Mouse (Mus musculus): ENCODE measurements around the gene Iqschfp. TPM values are rescaled to one million over a fixed set of nuclear protein-coding genes. Genes with fewer than 3 reads are reported as not detected.

The Iqschfp gene
- polyA plus RNA-seq, 1 experiment = not detected

DNA sequence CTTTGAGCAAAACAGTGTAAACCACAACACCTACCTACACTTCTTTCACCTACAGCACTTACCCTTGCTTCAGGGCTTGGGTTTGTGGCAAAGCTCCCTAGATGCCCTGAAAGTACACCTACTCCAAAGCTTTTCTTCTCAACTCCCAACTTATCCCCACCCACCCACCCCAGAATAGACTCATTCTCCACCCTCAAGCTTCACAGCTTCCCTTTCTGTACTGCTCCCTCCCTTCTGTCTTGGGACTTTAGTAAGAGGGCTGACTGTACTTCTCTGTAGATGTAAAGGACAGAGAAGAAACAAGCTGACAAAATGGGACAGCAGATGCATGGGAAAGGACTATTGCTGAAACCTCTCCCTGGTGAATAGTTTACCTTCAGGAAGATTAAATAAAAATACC is 476.0 kb downstream of the Iqschfp start:
- H3K27ac ChIP-seq (replicated peaks; ENCODE audit: low read depth, low read length) = no peak overlapping the region

GRCm38 (mm10) chr3:68372925-68373324 is 480.9 kb downstream of the Iqschfp start:
- H3K4me1 ChIP-seq (ENCODE audit: control insufficient read depth, insufficient read depth, insufficient read length, low read length) = no peaks in the 10 kb centered on the region

More for the DNA sequence above, 476.0 kb downstream of the Iqschfp start:
- Histone ChIP-seq H3K4me1 (ENCODE audit: control insufficient read depth, insufficient read depth, insufficient read length, low read length) (no peaks in the 10 kb centered on the region), H3K4me3 (ENCODE audit: insufficient read depth, low read depth, low read length) (no peak overlapping the region)

DNA sequence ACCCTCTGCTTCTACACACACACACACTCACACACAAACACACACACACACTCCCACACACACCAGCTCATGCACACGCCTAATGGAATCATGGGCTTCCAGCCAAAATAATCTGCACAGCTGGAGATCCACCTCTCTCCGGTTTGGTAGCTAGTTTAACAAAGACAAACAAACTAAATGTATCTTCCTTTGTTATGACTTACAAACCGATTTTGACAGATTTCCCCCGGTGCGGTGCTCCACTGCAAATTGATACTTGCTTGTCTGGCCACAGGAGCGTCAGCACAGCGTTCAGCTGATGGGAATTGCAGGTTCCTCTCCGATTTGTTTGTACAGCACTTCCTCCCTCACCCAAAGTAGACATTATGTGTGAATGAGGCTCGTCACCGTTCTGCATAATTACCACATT is 483.1 kb downstream of the Iqschfp start:
- Histone ChIP-seq H3K4me3 (ENCODE audit: insufficient read depth, low read depth, low read length) (no peak overlapping the region), H3K4me1 (ENCODE audit: control insufficient read depth, insufficient read depth, insufficient read length, low read length) (no peaks in the 10 kb centered on the region), H3K27ac (replicated peaks; ENCODE audit: low read depth, low read length) (no peak overlapping the region)

More at GRCm38 (mm10) chr3:68372925-68373324, 480.9 kb downstream of the Iqschfp start:
- no peak overlapping the region for H3K27ac ChIP-seq (replicated peaks; ENCODE audit: low read depth, low read length)
- H3K4me3 ChIP-seq (ENCODE audit: insufficient read depth, low read depth, low read length) = no peak overlapping the region

- Histone ChIP-seq H3K4me1 (ENCODE audit: control insufficient read depth, insufficient read depth, insufficient read length, low read length) (no peaks in the 10 kb centered on the region), H3K27ac (replicated peaks; ENCODE audit: low read depth, low read length) (no peak overlapping the region), H3K4me3 (ENCODE audit: insufficient read depth, low read depth, low read length) (no peak overlapping the region)
Observed at GRCm38 (mm10) chr3:68377452-68378198, 485.6 kb downstream of the Iqschfp start.

- H3K4me3 ChIP-seq (ENCODE audit: insufficient read depth, low read depth, low read length) = no peak overlapping the region
- H3K27ac ChIP-seq (replicated peaks; ENCODE audit: low read depth, low read length) = no peak overlapping the region
- no peaks in the 10 kb centered on the region for H3K4me1 ChIP-seq (ENCODE audit: control insufficient read depth, insufficient read depth, insufficient read length, low read length)
Observed at GRCm38 (mm10) chr3:68378799-68379198, 486.8 kb downstream of the Iqschfp start.

GRCm38 (mm10) chr3:68379242-68379641 is 487.2 kb downstream of the Iqschfp start:
- Histone ChIP-seq H3K4me1 (ENCODE audit: control insufficient read depth, insufficient read depth, insufficient read length, low read length) (no peaks in the 10 kb centered on the region), H3K27ac (replicated peaks; ENCODE audit: low read depth, low read length) (no peak overlapping the region), H3K4me3 (ENCODE audit: insufficient read depth, low read depth, low read length) (no peak overlapping the region)

DNA sequence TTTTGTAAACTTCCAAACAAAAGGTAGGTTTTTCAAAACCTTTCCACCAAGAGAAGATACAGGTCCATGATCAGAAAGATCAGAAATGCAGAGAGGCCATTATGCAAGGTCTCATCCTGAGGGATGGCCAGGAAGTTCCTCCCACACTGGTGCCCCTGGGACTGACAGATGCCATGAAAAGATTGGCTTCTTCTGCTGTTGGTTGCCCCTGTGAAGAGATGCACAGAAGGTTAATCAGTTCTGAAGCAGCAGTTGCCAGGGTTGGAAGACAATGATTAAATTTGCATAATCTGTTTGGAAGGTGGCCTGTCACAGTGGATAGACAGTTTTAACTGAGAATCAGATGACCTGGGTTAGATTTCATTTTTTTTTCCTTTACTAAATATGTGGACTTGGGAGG is 491.6 kb downstream of the Iqschfp start:
- no peaks in the 10 kb centered on the region for H3K4me1 ChIP-seq (ENCODE audit: control insufficient read depth, insufficient read depth, insufficient read length, low read length)
- no peak overlapping the region for H3K27ac ChIP-seq (replicated peaks; ENCODE audit: low read depth, low read length)
- H3K4me3 ChIP-seq (ENCODE audit: insufficient read depth, low read depth, low read length) = no peak overlapping the region

- H3K4me1 ChIP-seq (ENCODE audit: control insufficient read depth, insufficient read depth, insufficient read length, low read length) = no peaks in the 10 kb centered on the region
- no peak overlapping the region for H3K4me3 ChIP-seq (ENCODE audit: insufficient read depth, low read depth, low read length)
- H3K27ac ChIP-seq (replicated peaks; ENCODE audit: low read depth, low read length) = no peak overlapping the region
Observed at GRCm38 (mm10) chr3:68385544-68385943, 493.5 kb downstream of the Iqschfp start.

DNA sequence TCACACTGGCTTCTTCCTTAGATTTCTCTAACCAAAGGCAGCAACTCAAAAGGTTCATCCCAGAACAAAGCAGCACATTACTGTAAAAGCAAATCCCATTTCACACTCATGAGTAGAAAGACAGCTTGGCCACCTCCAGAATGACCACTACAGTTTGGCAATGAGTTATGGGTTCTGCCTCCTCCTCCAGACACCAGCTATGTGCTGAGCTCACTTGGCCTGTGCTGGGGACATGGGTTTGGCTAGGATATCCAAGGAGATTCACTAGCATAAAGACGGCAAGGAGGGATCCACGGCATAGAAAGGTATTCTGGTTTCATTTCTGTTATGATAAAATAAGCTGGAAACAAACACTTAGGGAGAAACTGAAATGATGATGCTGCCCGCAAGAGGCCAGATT is 496.0 kb downstream of the Iqschfp start:
- H3K27ac ChIP-seq (replicated peaks; ENCODE audit: low read depth, low read length) = no peak overlapping the region

DNA sequence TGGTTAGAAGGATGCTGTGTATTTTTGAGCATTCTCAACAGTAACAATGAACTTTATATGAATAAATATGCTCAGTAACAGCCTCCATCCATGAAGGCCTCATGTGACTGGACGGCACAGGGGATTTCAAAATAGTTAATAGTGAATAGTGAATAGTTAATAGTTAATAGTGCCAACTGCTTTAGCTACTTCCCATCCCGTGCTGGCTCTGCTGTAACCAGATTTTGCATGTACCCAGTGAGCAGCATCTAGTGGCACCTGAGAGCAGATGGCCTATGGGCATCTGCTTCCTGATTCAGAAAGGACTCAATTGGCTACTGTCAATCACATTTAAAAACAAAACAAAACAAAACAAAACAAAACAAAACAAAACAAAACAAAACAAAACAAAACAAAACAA is 501.5 kb downstream of the Iqschfp start:
- Histone ChIP-seq H3K4me3 (ENCODE audit: insufficient read depth, low read depth, low read length) (no peak overlapping the region), H3K4me1 (ENCODE audit: control insufficient read depth, insufficient read depth, insufficient read length, low read length) (no peaks in the 10 kb centered on the region), H3K27ac (replicated peaks; ENCODE audit: low read depth, low read length) (no peak overlapping the region)

More for the DNA sequence above, 496.0 kb downstream of the Iqschfp start:
- H3K4me1 ChIP-seq (ENCODE audit: control insufficient read depth, insufficient read depth, insufficient read length, low read length) = no peaks in the 10 kb centered on the region
- H3K4me3 ChIP-seq (ENCODE audit: insufficient read depth, low read depth, low read length) = no peak overlapping the region

DNA sequence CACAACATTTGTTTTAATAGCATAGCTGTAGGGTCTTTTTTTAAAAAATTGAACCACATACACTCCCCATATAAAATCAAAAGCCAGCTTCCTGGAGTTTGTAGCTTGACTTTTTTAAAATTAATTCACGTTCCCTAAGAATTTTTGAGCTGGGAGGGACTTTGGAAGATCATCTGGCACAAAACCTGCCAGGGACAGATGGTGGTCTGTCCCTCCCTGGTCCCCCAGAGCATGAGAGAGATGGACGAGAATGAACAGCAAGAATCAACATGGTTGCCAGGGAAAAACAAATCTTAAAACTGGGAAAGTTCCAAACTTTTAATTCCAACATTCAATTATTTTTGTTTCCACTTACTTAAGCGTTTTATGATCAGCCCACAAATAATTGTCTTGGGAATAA is 506.7 kb downstream of the Iqschfp start:
- no peak overlapping the region for H3K4me3 ChIP-seq (ENCODE audit: insufficient read depth, low read depth, low read length)

GRCm38 (mm10) chr3:68400121-68400520 is 508.1 kb downstream of the Iqschfp start:
- Histone ChIP-seq H3K4me3 (ENCODE audit: insufficient read depth, low read depth, low read length) (no peak overlapping the region), H3K4me1 (ENCODE audit: control insufficient read depth, insufficient read depth, insufficient read length, low read length) (no peaks in the 10 kb centered on the region), H3K27ac (replicated peaks; ENCODE audit: low read depth, low read length) (no peak overlapping the region)

More for the DNA sequence above, 506.7 kb downstream of the Iqschfp start:
- no peak overlapping the region for H3K27ac ChIP-seq (replicated peaks; ENCODE audit: low read depth, low read length)
- no peaks in the 10 kb centered on the region for H3K4me1 ChIP-seq (ENCODE audit: control insufficient read depth, insufficient read depth, insufficient read length, low read length)

GRCm38 (mm10) chr3:68403343-68403742 is 511.3 kb downstream of the Iqschfp start:
- H3K27ac ChIP-seq (replicated peaks; ENCODE audit: low read depth, low read length) = no peak overlapping the region
- H3K4me3 ChIP-seq (ENCODE audit: insufficient read depth, low read depth, low read length) = no peak overlapping the region
- H3K4me1 ChIP-seq (ENCODE audit: control insufficient read depth, insufficient read depth, insufficient read length, low read length) = no peaks in the 10 kb centered on the region

- Histone ChIP-seq H3K27ac (replicated peaks; ENCODE audit: low read depth, low read length) (no peak overlapping the region), H3K4me1 (ENCODE audit: control insufficient read depth, insufficient read depth, insufficient read length, low read length) (no peaks in the 10 kb centered on the region), H3K4me3 (ENCODE audit: insufficient read depth, low read depth, low read length) (no peak overlapping the region)
Observed at GRCm38 (mm10) chr3:68403783-68404217, 511.8 kb downstream of the Iqschfp start.

GRCm38 (mm10) chr3:68405724-68406123 is 513.7 kb downstream of the Iqschfp start:
- no peak overlapping the region for H3K4me3 ChIP-seq (ENCODE audit: insufficient read depth, low read depth, low read length)
- no peaks in the 10 kb centered on the region for H3K4me1 ChIP-seq (ENCODE audit: control insufficient read depth, insufficient read depth, insufficient read length, low read length)
- no peak overlapping the region for H3K27ac ChIP-seq (replicated peaks; ENCODE audit: low read depth, low read length)

DNA sequence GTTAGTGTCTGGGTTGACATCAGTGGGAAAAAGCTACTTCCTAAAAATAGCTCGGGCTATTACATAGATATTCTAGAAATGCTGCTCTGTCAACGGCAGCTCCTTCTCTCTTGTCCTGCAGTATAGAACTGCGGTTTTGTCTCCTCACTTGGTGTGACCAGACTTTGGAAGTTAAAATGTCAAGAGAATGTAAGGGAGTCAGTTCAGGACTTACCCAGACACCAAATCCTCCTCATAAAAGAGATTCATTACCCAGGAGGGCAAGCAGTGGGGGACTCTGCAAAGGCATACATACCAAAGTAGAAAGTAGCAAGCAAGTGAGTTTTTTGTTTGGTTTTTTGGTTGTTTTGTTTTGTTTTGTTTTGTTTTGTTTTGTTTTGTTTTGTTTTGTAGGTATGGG is 520.2 kb downstream of the Iqschfp start:
- Histone ChIP-seq H3K27ac (replicated peaks; ENCODE audit: low read depth, low read length) (no peak overlapping the region), H3K4me1 (ENCODE audit: control insufficient read depth, insufficient read depth, insufficient read length, low read length) (no peaks in the 10 kb centered on the region), H3K4me3 (ENCODE audit: insufficient read depth, low read depth, low read length) (no peak overlapping the region)

All from brown adipose tissue, adult 24 weeks (tissue).